Mouse (Mus musculus) bone marrow, adult 2 months (tissue): Measurements from ENCODE around the gene Tmprss3. TPM values are rescaled to one million over a fixed set of nuclear protein-coding genes. Genes with fewer than 3 reads are reported as not detected.

Experiments
- H3K27ac ChIP-seq: fragments of 200-500 bp; 2 replicates; pipeline ENCODE4 v1.5.1; 2012; ENCODE audit warnings: low read depth, mild to moderate bottlenecking, control low read depth, inconsistent platforms, low read length; ENCODE audit not compliant: control insufficient read depth, poor library complexity, insufficient read depth
- H3K4me1 ChIP-seq: fragments of 200-500 bp; 2 replicates; pipeline ENCODE4 v1.6.1; 2011; ENCODE audit warnings: low read length; ENCODE audit not compliant: control insufficient read depth, insufficient read depth
- H3K4me3 ChIP-seq: fragments of 200-500 bp; replicated peaks from 2 replicates; pipeline ENCODE3; 2011; ENCODE audit warnings: mild to moderate bottlenecking, low read depth, low read length, control low read depth; ENCODE audit not compliant: control insufficient read depth
- CTCF ChIP-seq: fragments of 200-500 bp; IDR thresholded peaks from 2 replicates; pipeline ENCODE4 v1.5.1; 2011; ENCODE audit warnings: low read length, control low read depth; ENCODE audit not compliant: control insufficient read depth, insufficient read depth
- POLR2A ChIP-seq: fragments of 200-500 bp; IDR thresholded peaks from 2 replicates; pipeline ENCODE4 v1.6.1; 2011; ENCODE audit warnings: low read depth, mild to moderate bottlenecking, control low read depth, low read length, borderline replicate concordance; ENCODE audit not compliant: control insufficient read depth
- WGBS: fragments of 180-500 bp; shearing (Covaris S2); methylation state at CpG from one replicate; pipeline ENCODE4 v1.1.7; 2018; 5-methylcytosine and 5-hydroxymethylcytosine counted together
- polyA plus RNA-seq: library from polyadenylated mRNA; stranded (reverse); fragments of >200 nt; gene quantifications from 2 replicates; pipeline ENCODE4 v1.2.4, GENCODE M21; 2011; ENCODE audit warnings: low replicate concordance; ENCODE audit not compliant: missing spikeins, insufficient read depth, insufficient read length

Gene Tmprss3
- polyA plus RNA-seq, 1 experiment = 4.2 TPM

GRCm38 (mm10) chr17:31157921-31158320 lies 40.9 kb downstream of the Tmprss3 start:
- Histone ChIP-seq H3K27ac (no peak overlapping the region), H3K4me1 (no peaks in the 10 kb centered on the region), H3K4me3 (no peak overlapping the region)
- TF ChIP-seq POLR2A (no peak), CTCF (no peak)
- WGBS = 88% methylated on average over 6 of the region's 6 CpGs

GRCm38 (mm10) chr17:31153785-31154184 lies 45.0 kb downstream of the Tmprss3 start:
- Histone ChIP-seq H3K27ac (no peak overlapping the region), H3K4me3 (no peak overlapping the region), H3K4me1 (no peaks in the 10 kb centered on the region)
- WGBS = 9% methylated on average over 8 of the region's 8 CpGs
- no peak for TF ChIP-seq CTCF
- no peak for TF ChIP-seq POLR2A

GRCm38 (mm10) chr17:31152966-31153499 lies 45.7 kb downstream of the Tmprss3 start:
- TF ChIP-seq CTCF = no peak
- TF ChIP-seq POLR2A = no peak
- Histone ChIP-seq H3K4me3 (no peak overlapping the region), H3K4me1 (no peaks in the 10 kb centered on the region), H3K27ac (no peak overlapping the region)
- WGBS = 73% methylated on average over 9 of the region's 9 CpGs

- Histone ChIP-seq H3K4me3 (no peak overlapping the region), H3K4me1 (no peaks in the 10 kb centered on the region), H3K27ac (no peak overlapping the region)
- WGBS = 70% methylated on average over 5 of the region's 5 CpGs
- TF ChIP-seq CTCF (no peak), POLR2A (no peak)
Observed at GRCm38 (mm10) chr17:31152512-31152911, 46.3 kb downstream of the Tmprss3 start.

- TF ChIP-seq POLR2A (no peak), CTCF (no peak)
- Histone ChIP-seq H3K4me3 (no peak overlapping the region), H3K27ac (no peak overlapping the region), H3K4me1 (no peaks in the 10 kb centered on the region)
- 20% methylated on average over 9 of the region's 9 CpGs for WGBS
Observed at GRCm38 (mm10) chr17:31145998-31146397, 52.8 kb downstream of the Tmprss3 start.

GRCm38 (mm10) chr17:31144040-31145037 lies 54.4 kb downstream of the Tmprss3 start, which contains the start of gene Tff2:
Gene Tff2, minus strand, starts transcription at chr17:31144282.
- WGBS = 73% methylated on average over 15 of the region's 15 CpGs
- TF ChIP-seq POLR2A (no peak), CTCF (no peak)
- H3K27ac ChIP-seq = no peak within 1 kb of the TSS
- no peaks in the 10 kb centered on the region for H3K4me1 ChIP-seq
- no peak within 1 kb of the TSS for H3K4me3 ChIP-seq

GRCm38 (mm10) chr17:31142116-31142515 lies 56.7 kb downstream of the Tmprss3 start:
- TF ChIP-seq CTCF = no peak
- H3K27ac ChIP-seq = no peak overlapping the region
- no peak overlapping the region for H3K4me3 ChIP-seq
- WGBS = 85% methylated on average over 7 of the region's 7 CpGs
- no peaks in the 10 kb centered on the region for H3K4me1 ChIP-seq

- H3K4me3 ChIP-seq = no peak overlapping the region
- H3K27ac ChIP-seq = no peak overlapping the region
- H3K4me1 ChIP-seq = no peaks in the 10 kb centered on the region
- WGBS = 22% methylated on average over 5 of the region's 5 CpGs
- peak; percentile 87 for TF ChIP-seq CTCF
- TF ChIP-seq POLR2A = no peak
Observed at GRCm38 (mm10) chr17:31138398-31138797, 60.4 kb downstream of the Tmprss3 start.
